In genomic region chr1:136524917-136525316, GRCm38 (mm10) we compare ENCODE assay signal across 7 mouse cellular contexts. TPM values are rescaled to one million over a fixed set of nuclear protein-coding genes. Genes with fewer than 3 reads are reported as not detected.
DNase-seq lines count a peak whose midpoint lies in the region; ATAC-seq and TF ChIP-seq lines count a peak whose summit lies in the region.

No protein-coding gene starts in this region.

- ATAC-seq in forebrain, postnatal 0 days, result peak; percentile 30; the same call in 1 of the 2 replicates
- peak; percentile 17; the same call in 1 of the 2 replicates for ATAC-seq in lung, embryonic 15.5 days (ENCODE audit: borderline replicate concordance, extremely low read depth, low FRiP score, low TSS enrichment)

- no peaks in the 10 kb centered on the region for H3K79me3 ChIP-seq in C2C12 (ENCODE audit: low read depth)

- no peaks in the 10 kb centered on the region for H3K4me1 ChIP-seq in forebrain, postnatal 0 days (ENCODE audit: insufficient read depth)
- no peaks in the 10 kb centered on the region for H3K4me1 ChIP-seq in lung, embryonic 15.5 days

- H3K27me3 ChIP-seq in C2C12 (ENCODE audit: control insufficient read depth, insufficient read depth, insufficient read length), result no peaks in the 10 kb centered on the region
- H3K27me3 ChIP-seq in forebrain, postnatal 0 days (ENCODE audit: insufficient read depth, low read length), result no peaks in the 10 kb centered on the region
- H3K27me3 ChIP-seq in lung, embryonic 15.5 days, result no peaks in the 10 kb centered on the region

- H3K4me2 ChIP-seq in forebrain, postnatal 0 days (ENCODE audit: low read depth), result no peak overlapping the region
- no peak overlapping the region for H3K4me2 ChIP-seq in lung, embryonic 15.5 days

- TF ChIP-seq CTCF in C2C12 (IDR thresholded peaks at IDR 0.05; ENCODE audit: control insufficient read depth, insufficient read depth, insufficient read length), result peak; percentile 49
- peak; percentile 86 for TF ChIP-seq CTCF in forebrain, postnatal 0 days (IDR thresholded peaks at IDR 0.05; ENCODE audit: low read depth)

- no peak overlapping the region for H3K27ac ChIP-seq in forebrain, postnatal 0 days (ENCODE audit: low read depth, low read length)
- peak overlapping the region; percentile 86 for H3K27ac ChIP-seq in lung, embryonic 15.5 days

- no peaks in the 10 kb centered on the region for H3K9me3 ChIP-seq in forebrain, postnatal 0 days (ENCODE audit: low read length)
- no peaks in the 10 kb centered on the region for H3K9me3 ChIP-seq in lung, embryonic 15.5 days

- peaks cover 47% of the 10 kb centered on the region for H3K36me3 ChIP-seq in C2C12 (ENCODE audit: control insufficient read depth, insufficient read depth)
- no peaks in the 10 kb centered on the region for H3K36me3 ChIP-seq in forebrain, postnatal 0 days (ENCODE audit: insufficient read depth)
- H3K36me3 ChIP-seq in lung, embryonic 15.5 days, result peaks cover 39% of the 10 kb centered on the region

- DNase-seq in ES-CJ7 (ENCODE audit: low read depth, low spot score), result peak; percentile 88
- DNase-seq in c-Kit-positive CD71-positive TER-119-negative erythroid progenitor cells, embryonic 14.5 days (ENCODE audit: low read depth), result peak; percentile 51
- peak; percentile 73 for DNase-seq in forebrain, postnatal 0 days
- DNase-seq in large intestine, adult 2 months (ENCODE audit: low read depth, low spot score), result peak; percentile 18
- peak; percentile 58 for DNase-seq in right cerebral cortex, postnatal 14 days

- H3ac ChIP-seq in C2C12 (ENCODE audit: control insufficient read depth, insufficient read length, low read depth), result no peak overlapping the region

- H3K9ac ChIP-seq in forebrain, postnatal 0 days, result no peak overlapping the region
- H3K9ac ChIP-seq in lung, embryonic 15.5 days, result no peak overlapping the region

- 13% methylated on average over 2 of the region's 2 CpGs for WGBS in forebrain, postnatal 0 days
- WGBS in large intestine, adult 2 months, result 20% methylated on average over 2 of the region's 2 CpGs
- 29% methylated on average over 2 of the region's 2 CpGs for WGBS in lung, embryonic 15.5 days

- no peaks in the 10 kb centered on the region for H3K79me2 ChIP-seq in C2C12 (ENCODE audit: control insufficient read depth, insufficient read depth)

- H3K4me3 ChIP-seq in C2C12 (ENCODE audit: insufficient read depth, poor library complexity, severe bottlenecking), result no peak overlapping the region
- no peak overlapping the region for H3K4me3 ChIP-seq in forebrain, postnatal 0 days (ENCODE audit: low read depth, low read length)
- H3K4me3 ChIP-seq in lung, embryonic 15.5 days, result no peak overlapping the region

TF ChIP-seq in C2C12, 6 proteins besides CTCF, POLR2A, EP300 and RAD21:
- no peak for TF ChIP-seq MAX (IDR thresholded peaks at IDR 0.05)
- TF ChIP-seq USF1 (IDR thresholded peaks at IDR 0.05; ENCODE audit: low read depth), result no peak
- TF ChIP-seq FOSL1 (IDR thresholded peaks at IDR 0.05; ENCODE audit: insufficient read depth, low read length, poor library complexity, severe bottlenecking), result no peak
- TF ChIP-seq CEBPB (IDR thresholded peaks at IDR 0.05; ENCODE audit: low read depth), result no peak
- no peak for TF ChIP-seq MYOG (IDR thresholded peaks at IDR 0.05; ENCODE audit: control insufficient read depth, extremely low read depth, insufficient read length)
- TF ChIP-seq MYOD1 (IDR thresholded peaks at IDR 0.05; ENCODE audit: control insufficient read depth, insufficient read length, low read depth), result no peak

RNA-seq across cellular contexts. Expression of gene Kif14, which starts 58.8 kb away (rescaled TPM):
- 2.8 TPM for polyA plus RNA-seq in C2C12 (2012; fragmentation: generic; extraction: Trizol)
- total RNA-seq in forebrain, postnatal 0 days (2014; rRNA removed), result 1.1 and 1.3 TPM in 2 replicates
- polyA plus RNA-seq in forebrain, postnatal 0 days (2015; fragmentation: Nextera tagmentation; extraction: Ambion mirVana), result 0.42 and 0.56 TPM in 2 replicates
- polyA plus RNA-seq in large intestine, adult 2 months (2012; rRNA removed), result 0.77 and 1.2 TPM in 2 replicates
- polyA plus RNA-seq in lung, embryonic 15.5 days (2015; fragmentation: Nextera tagmentation; extraction: Ambion mirVana), result 6.4 and 7.1 TPM in 2 replicates

Comparison
In these comparisons a context has a peak if more than half of its experiments do, and no peak if none do; other contexts are left out.
1. DNase-seq: peak in every context shown above with its lines; median percentile 88 in ES-CJ7; 73 in forebrain, postnatal 0 days; 58 in right cerebral cortex, postnatal 14 days; 51 in c-Kit-positive CD71-positive TER-119-negative erythroid progenitor cells, embryonic 14.5 days; 18 in large intestine, adult 2 months.